Mouse (Mus musculus): ENCODE measurements around the gene Ola1.
A peak's percentile ranks its signal among the peaks of the same experiment; 100 is the strongest.

Gene Ola1

GRCm38 (mm10) chr2:73150526-73150925 lies 68.2 kb downstream of the Ola1 start:
- DNase-seq (ENCODE audit: low read depth, low spot score) = no peak

- peak; percentile 51 for DNase-seq (ENCODE audit: low read depth, low spot score)
Observed at GRCm38 (mm10) chr2:73146111-73146510, 72.6 kb downstream of the Ola1 start.

- DNase-seq (ENCODE audit: low read depth, low spot score) = no peak
Observed at GRCm38 (mm10) chr2:73143732-73144131, 75.0 kb downstream of the Ola1 start.

- DNase-seq (ENCODE audit: low read depth, low spot score) = no peak
Observed at GRCm38 (mm10) chr2:73142832-73143470, 75.8 kb downstream of the Ola1 start.

- DNase-seq (ENCODE audit: low read depth, low spot score) = no peak
Observed at GRCm38 (mm10) chr2:73132897-73133296, 85.8 kb downstream of the Ola1 start.

- no peak for DNase-seq (ENCODE audit: low read depth, low spot score)
Observed at GRCm38 (mm10) chr2:73127686-73128085, 91.0 kb downstream of the Ola1 start.

GRCm38 (mm10) chr2:73118781-73119180 lies 99.9 kb downstream of the Ola1 start:
- DNase-seq (ENCODE audit: low read depth, low spot score) = no peak

- no peak for DNase-seq (ENCODE audit: low read depth, low spot score)
Observed at GRCm38 (mm10) chr2:73107089-73107488, 111.6 kb downstream of the Ola1 start.

- DNase-seq (ENCODE audit: low read depth, low spot score) = peak; percentile 75
Observed at GRCm38 (mm10) chr2:73096491-73096890, 122.2 kb downstream of the Ola1 start.

- no peak for DNase-seq (ENCODE audit: low read depth, low spot score)
Observed at GRCm38 (mm10) chr2:73095300-73095699, 123.4 kb downstream of the Ola1 start.

- DNase-seq (ENCODE audit: low read depth, low spot score) = no peak
Observed at GRCm38 (mm10) chr2:73093032-73093431, 125.7 kb downstream of the Ola1 start.

GRCm38 (mm10) chr2:73091302-73091701 lies 127.4 kb downstream of the Ola1 start:
- no peak for DNase-seq (ENCODE audit: low read depth, low spot score)

- DNase-seq (ENCODE audit: low read depth, low spot score) = no peak
Observed at GRCm38 (mm10) chr2:73087641-73088040, 131.1 kb downstream of the Ola1 start.

GRCm38 (mm10) chr2:73085669-73086304 lies 132.9 kb downstream of the Ola1 start:
- DNase-seq (ENCODE audit: low read depth, low spot score) = no peak

- no peak for DNase-seq (ENCODE audit: low read depth, low spot score)
Observed at GRCm38 (mm10) chr2:73082476-73082875, 136.2 kb downstream of the Ola1 start.

- no peak for DNase-seq (ENCODE audit: low read depth, low spot score)
Observed at GRCm38 (mm10) chr2:73081861-73082260, 136.9 kb downstream of the Ola1 start.

- peak; percentile 39 for DNase-seq (ENCODE audit: low read depth, low spot score)
Observed at GRCm38 (mm10) chr2:73080084-73080483, 138.6 kb downstream of the Ola1 start.

GRCm38 (mm10) chr2:73079311-73079710 lies 139.4 kb downstream of the Ola1 start:
- DNase-seq (ENCODE audit: low read depth, low spot score) = no peak

GRCm38 (mm10) chr2:73073811-73074472 lies 144.8 kb downstream of the Ola1 start:
- DNase-seq (ENCODE audit: low read depth, low spot score) = no peak

- DNase-seq (ENCODE audit: low read depth, low spot score) = no peak
Observed at GRCm38 (mm10) chr2:73071201-73071600, 147.5 kb downstream of the Ola1 start.

- DNase-seq (ENCODE audit: low read depth, low spot score) = no peak
Observed at GRCm38 (mm10) chr2:73070449-73071076, 148.2 kb downstream of the Ola1 start.

- DNase-seq (ENCODE audit: low read depth, low spot score) = peak; percentile 65
Observed at GRCm38 (mm10) chr2:73069223-73069825, 149.4 kb downstream of the Ola1 start.

Measured in A20 (cell line).